Mouse (Mus musculus): ENCODE results near the gene Btn2a2.
A peak's percentile ranks its signal among the peaks of the same experiment; 100 is the strongest.

Gene Btn2a2

DNA sequence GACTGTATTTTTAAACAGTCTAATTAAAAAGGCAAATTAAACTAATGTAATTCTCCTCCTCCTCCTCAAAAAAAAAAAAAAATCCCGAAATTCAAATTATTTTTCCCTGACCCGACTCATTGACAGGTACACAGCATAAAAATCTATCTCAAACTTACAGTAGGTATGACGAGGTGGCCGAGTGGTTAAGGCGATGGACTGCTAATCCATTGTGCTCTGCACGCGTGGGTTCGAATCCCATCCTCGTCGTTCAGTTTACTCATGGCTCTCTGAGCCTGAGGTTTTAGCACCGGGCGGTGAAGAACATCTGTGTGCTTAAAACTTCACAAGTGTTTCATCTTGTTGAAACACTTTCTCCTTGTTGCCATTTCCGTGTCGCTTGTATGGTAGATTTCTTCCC, 33.0 kb upstream of the Btn2a2 start:
- DNase-seq (ENCODE audit: low read depth): peak; percentile 60

DNA sequence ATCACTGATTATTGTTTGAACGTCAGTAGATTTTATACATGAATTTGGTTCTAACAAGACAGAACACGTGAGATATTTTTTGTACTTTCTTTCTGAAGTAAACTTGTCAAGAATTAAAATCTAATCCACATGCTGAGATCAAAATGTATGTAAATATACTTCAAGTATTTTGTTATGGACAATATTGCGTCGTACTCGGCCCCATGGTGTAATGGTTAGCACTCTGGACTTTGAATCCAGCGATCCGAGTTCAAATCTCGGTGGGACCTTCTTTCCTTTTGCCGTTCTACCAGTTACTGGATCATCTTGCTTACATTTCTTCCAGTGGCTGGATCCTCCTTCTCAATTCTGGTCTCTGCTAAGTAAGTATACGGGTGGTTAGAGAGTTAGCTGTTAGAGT, 30.8 kb upstream of the Btn2a2 start:
- DNase-seq (ENCODE audit: low read depth): no peak

GRCm38 (mm10) chr13:23518885-23519284, 30.2 kb upstream of the Btn2a2 start:
- peak; percentile 73 for DNase-seq (ENCODE audit: low read depth)

GRCm38 (mm10) chr13:23518295-23518603, 29.6 kb upstream of the Btn2a2 start:
- DNase-seq (ENCODE audit: low read depth): no peak

DNA sequence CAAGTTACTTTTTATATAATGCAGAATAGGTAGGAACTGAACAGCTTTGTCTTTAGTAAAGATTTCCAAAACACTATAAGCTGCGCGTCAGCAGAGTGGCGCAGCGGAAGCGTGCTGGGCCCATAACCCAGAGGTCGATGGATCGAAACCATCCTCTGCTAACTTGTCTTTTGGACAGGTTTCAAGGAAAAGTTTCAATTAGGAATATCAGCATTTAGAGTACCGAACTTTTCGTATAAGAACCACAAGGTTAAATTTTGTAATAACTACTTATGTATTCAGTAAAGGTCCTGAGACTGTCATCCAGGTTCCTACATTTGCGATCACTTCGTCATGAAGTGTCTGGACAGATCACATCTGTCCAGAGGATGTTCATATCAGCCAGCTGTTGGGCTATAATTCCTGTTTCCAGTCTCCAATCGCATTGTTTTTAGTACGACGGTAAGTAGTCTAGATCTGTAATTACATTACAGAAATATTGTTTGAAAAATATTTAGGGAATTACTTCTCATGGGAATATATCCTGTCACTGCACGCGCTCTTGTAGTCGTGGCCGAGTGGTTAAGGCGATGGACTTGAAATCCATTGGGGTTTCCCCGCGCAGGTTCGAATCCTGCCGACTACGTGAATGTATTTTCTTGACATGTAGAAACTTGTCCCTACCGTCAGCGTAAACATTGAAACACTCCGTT, 29.1 kb upstream of the Btn2a2 start:
- DNase-seq (ENCODE audit: low read depth): peak; percentile 68

DNA sequence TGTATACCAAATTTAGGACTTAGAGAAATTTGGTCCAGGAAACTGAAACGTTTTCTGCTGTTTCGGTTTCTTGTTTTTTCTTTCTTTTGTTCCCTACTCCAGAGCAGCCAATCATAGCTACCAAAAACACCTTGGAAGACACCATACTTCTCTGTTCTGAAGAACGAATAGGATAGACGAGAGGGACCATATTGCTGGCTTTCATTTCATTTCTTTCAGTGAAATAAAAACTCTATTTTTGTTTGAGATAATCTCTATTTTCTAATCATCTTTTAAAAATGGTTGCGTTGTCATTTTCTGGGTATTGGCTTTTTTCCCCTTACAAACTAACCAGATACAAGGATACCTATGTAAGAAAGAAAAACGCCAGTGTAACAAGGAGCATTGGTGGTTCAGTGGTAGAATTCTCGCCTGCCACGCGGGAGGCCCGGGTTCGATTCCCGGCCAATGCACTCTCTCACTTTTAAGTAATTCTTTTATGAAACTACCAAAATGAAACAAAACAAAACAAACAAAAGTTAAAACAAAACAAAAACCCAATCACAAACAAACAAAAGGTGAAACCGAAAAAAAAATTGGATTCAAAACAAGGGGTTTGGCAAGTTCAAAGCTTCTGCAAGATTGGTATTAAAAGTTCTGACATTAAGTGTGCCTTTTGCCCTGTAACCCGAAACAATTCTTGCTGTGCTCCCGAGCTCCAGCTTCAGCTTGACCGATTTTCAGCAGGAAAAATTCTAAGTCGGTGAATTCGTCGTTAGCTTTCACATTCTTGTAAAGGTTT, 28.4 kb upstream of the Btn2a2 start:
- peak; percentile 60 for DNase-seq (ENCODE audit: low read depth)

DNA sequence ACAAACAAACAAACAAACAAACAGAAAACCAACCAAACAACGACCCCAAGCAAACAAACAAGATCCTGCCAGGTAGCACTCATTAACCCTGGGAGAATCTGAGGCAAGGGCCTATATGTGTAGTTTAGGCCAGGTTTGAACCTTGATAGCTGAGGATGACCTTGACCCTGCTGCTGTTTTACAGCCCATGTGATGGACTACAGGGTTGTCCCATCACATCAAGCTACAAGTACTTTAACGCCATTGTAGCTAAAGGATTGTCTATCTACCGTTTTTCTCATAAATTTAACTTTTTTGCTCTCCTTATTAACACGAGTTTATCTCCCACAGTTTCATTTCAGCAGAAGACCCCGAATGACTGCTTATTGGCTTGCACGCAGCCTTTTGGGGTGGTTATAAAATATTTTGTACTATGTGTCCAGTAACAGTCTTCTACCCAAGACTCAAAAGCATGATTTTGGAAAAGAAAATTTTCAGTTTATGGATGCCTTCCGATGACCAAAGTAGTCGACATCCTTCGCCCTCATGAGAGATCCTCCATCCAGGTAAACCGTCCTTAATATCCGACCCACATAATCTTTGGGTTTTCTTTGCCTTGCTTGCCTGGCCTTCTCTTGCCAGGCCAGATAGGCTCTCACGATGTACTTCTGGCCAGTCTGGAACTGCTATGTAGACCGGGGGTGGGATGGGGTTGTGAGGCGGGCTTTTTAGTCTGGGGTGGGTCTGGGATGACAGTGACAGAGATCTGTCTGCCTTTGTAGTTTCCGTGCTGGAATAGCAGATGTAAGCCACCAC, 27.4 kb upstream of the Btn2a2 start:
- DNase-seq (ENCODE audit: low read depth): no peak

GRCm38 (mm10) chr13:23515281-23515680, 26.6 kb upstream of the Btn2a2 start:
- DNase-seq (ENCODE audit: low read depth): no peak

DNA sequence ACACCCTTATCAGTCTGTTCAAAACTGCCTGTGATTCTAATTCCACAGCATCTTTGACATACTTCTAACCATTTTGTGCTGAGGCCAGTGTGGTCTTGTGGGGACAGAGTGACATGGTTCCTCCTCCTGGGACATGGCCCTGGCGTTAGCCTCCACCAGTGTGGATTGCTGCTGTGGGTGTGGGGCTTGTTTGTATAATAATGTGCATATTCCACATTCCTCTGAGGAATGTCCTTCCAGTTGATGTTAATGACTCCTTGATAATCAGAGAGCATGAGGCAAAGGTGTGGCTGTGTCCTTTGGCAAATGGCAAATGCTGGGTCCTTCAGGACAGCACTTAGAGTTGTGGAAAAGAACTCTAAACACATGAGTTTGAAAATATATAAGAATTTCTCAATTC, 24.9 kb upstream of the Btn2a2 start:
- DNase-seq (ENCODE audit: low read depth): no peak

DNA sequence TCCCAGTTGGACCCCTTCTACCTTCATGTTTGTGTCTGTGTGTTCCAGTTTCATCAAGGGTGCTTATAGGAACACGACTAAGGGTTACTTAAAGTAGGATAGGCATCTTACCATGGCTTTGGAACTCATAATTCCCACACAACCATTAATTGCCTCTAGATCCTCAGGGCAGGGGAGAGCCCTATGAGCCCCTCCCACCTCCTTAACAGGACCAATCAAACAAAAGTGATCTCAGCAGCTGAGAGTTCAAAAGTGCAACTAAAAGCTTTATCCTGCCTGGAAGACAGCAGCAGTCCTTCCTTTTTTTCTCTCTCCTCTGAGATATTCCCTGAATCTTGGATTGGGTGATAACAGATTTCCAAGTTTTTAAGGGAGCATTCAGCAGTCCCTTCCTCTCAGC, 21.5 kb upstream of the Btn2a2 start:
- no peak for DNase-seq (ENCODE audit: low read depth)

DNA sequence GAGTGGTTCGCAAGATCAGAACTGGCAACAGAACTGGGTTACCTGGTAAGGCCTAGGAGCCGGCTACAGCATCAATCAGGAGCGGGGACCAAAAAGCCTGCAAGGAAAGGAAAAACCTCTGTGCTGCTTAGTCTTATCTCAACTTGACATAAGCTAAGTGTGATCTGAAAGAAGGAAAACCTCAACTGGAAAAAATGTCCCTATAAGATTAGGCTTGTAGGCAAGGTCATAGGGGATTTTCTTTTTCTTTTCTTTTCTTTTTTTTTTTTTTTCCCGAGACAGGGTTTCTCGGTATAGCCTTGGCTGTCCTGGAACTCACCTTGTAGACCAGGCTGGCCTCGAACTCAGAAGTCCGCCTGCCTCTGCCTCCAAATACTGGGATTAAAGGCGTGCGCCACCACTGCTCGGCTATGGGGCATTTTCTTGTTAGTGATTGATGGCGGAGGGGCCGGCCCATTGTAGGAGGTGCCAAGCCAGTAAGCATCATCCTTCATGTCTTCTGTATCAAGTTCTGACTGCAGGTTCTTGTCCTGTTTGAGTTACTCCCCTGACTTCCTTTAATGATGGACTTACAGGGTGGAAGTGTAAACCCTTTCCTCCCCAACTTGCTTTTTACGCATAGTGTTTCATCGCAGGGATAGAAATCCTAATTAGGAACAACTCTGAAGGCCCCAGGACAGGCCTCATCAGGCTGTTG, 18.3 kb upstream of the Btn2a2 start:
- no peak for DNase-seq (ENCODE audit: low read depth)

DNA sequence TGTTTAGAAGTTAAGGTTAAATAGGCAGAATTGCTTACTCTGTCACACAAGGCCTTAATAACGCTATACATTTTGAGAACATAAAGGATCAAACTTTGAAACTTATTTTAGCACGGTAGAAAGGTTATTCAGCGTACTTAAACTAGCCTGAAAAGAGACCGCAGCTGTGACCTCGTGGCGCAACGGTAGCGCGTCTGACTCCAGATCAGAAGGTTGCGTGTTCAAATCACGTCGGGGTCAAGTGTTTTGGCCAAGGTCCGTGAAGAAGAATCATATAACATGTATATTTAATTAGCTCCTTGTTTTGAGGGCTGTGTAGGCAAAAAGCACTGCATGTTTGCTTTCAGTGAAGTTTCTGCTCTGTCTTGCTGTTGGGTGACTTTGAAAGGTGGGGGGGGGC, 17.7 kb upstream of the Btn2a2 start:
- DNase-seq (ENCODE audit: low read depth): no peak

GRCm38 (mm10) chr13:23505662-23506345, 17.1 kb upstream of the Btn2a2 start:
- no peak for DNase-seq (ENCODE audit: low read depth)

DNA sequence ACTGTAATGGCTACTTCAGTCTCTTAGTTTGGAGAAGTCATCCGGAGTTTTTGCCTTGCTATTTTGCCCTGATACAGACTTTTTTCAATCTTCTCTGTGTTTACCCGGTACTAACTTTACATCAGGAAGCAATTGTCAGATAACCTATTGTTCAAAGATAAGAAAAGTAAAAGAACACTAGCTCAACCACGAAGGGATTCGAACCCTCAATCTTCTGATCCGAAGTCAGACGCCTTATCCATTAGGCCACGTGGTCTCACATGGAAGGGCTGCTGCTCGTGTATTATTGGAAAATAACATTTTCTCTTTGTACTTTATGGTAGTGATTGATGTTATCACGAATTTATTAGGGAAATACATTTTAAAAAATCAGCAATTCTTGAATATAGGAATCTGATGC, 15.1 kb upstream of the Btn2a2 start:
- DNase-seq (ENCODE audit: low read depth): no peak

GRCm38 (mm10) chr13:23502916-23503315, 14.3 kb upstream of the Btn2a2 start:
- DNase-seq (ENCODE audit: low read depth): no peak

GRCm38 (mm10) chr13:23502031-23502567, 13.4 kb upstream of the Btn2a2 start:
- DNase-seq (ENCODE audit: low read depth): no peak

GRCm38 (mm10) chr13:23501511-23501910, 12.9 kb upstream of the Btn2a2 start:
- no peak for DNase-seq (ENCODE audit: low read depth)

DNA sequence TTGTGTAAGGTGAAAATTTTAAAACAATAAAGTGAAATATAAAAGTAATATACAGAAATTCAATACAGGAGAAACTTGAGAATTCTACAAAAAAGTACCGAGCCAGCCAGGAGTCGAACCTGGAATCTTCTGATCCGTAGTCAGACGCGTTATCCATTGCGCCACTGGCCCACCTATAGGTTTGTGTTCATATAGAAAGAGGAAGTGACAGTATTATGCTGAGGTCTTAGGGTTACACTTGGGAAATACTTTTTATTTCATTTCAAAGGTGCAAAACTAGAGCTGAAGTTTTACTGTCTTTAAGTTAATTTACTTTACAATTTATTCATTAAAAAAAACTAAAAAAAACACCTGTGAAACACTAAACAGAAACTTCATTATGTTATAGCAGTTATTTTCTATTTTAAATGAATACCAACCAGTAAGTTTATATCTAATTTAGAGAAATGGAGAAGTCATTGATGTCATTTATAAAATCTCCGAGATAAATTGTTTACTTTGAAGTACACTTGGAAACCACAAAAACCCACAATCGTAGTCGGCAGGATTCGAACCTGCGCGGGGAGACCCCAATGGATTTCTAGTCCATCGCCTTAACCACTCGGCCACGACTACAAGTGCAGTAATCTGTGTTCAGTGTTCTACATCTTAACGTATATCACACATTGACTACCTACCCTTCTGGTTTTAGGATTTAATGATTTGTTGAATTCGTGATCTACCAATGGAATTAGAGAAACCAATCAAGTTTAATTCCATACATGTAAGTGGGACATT, 12.0 kb upstream of the Btn2a2 start:
- no peak for DNase-seq (ENCODE audit: low read depth)

- DNase-seq (ENCODE audit: low read depth): no peak
These were observed 11.3 kb upstream of the Btn2a2 start for GRCm38 (mm10) chr13:23499943-23500342.

GRCm38 (mm10) chr13:23498653-23499052, 10.0 kb upstream of the Btn2a2 start:
- no peak for DNase-seq (ENCODE audit: low read depth)

Data from fibroblast of lung, adult 2 months (primary cell).